Mouse (Mus musculus) liver, adult 2 months (tissue): ENCODE data around the gene Gdpd2. TPM values are rescaled to one million over a fixed set of nuclear protein-coding genes. Genes with fewer than 3 reads are reported as not detected.
A peak's percentile ranks its signal among the peaks of the same experiment; 100 is the strongest.

Experiments used
- DNase-seq: peaks from one replicate; pipeline ENCODE4 v3.0.0-alpha.2; 2011; ENCODE audit warnings: low read depth, low spot score; ENCODE audit errors: extremely low read depth
- H3K27ac ChIP-seq: fragments of 200-500 bp; replicated peaks from 2 replicates; pipeline ENCODE4 v1.5.1; 2012; ENCODE audit warnings: low read depth, mild to moderate bottlenecking, control low read depth, inconsistent platforms, low read length; ENCODE audit not compliant: insufficient read depth
- H3K27me3 ChIP-seq: fragments of 200-500 bp; 2 replicates; pipeline ENCODE4 v1.6.1; 2012; ENCODE audit warnings: mild to moderate bottlenecking, moderate library complexity, low read length, inconsistent platforms; ENCODE audit not compliant: control insufficient read depth, insufficient read depth
- H3K36me3 ChIP-seq: fragments of 200-500 bp; 2 replicates; pipeline ENCODE4 v1.6.1; 2012; ENCODE audit warnings: low read length, inconsistent platforms; ENCODE audit not compliant: control insufficient read depth, insufficient read depth
- H3K4me1 ChIP-seq: fragments of 200-500 bp; 2 replicates; pipeline ENCODE4 v1.6.1; 2011; ENCODE audit warnings: low read length; ENCODE audit not compliant: control insufficient read depth, insufficient read depth
- H3K4me3 ChIP-seq: fragments of 200-500 bp; 2 replicates; pipeline ENCODE4 v1.5.1; 2011; ENCODE audit warnings: low read depth, mild to moderate bottlenecking, control low read depth, low read length, moderate library complexity; ENCODE audit not compliant: insufficient read depth
- H3K79me2 ChIP-seq: fragments of 200-500 bp; 2 replicates; pipeline ENCODE4 v1.6.1; 2012; ENCODE audit warnings: inconsistent platforms, mild to moderate bottlenecking, low read length, moderate library complexity; ENCODE audit not compliant: control insufficient read depth, insufficient read depth
- H3K9ac ChIP-seq: fragments of 200-500 bp; 2 replicates; pipeline ENCODE4 v1.6.1; 2012; ENCODE audit warnings: low read depth, mild to moderate bottlenecking, control low read depth, inconsistent platforms, low read length
- CTCF ChIP-seq: fragments of 200-500 bp; IDR thresholded peaks from 2 replicates; pipeline ENCODE4 v1.5.1; 2011; ENCODE audit warnings: low read depth, low read length, control low read depth
- POLR2A ChIP-seq: fragments of 200-500 bp; IDR thresholded peaks from 2 replicates; pipeline ENCODE4 v1.6.1; 2011; ENCODE audit warnings: low read length, control low read depth; ENCODE audit not compliant: insufficient read depth; ENCODE audit errors: extremely low read depth
- WGBS: fragments of 180-500 bp; shearing (Covaris S2); methylation state at CpG from one replicate; pipeline ENCODE4 v1.1.7; 2018; 5-methylcytosine and 5-hydroxymethylcytosine counted together
- polyA plus RNA-seq: library from polyadenylated mRNA; depleted of rRNA; stranded (reverse); fragments of >200 nt; gene quantifications from 2 replicates; pipeline ENCODE4 v1.2.3, GENCODE M21; 2012
- total RNA-seq: library from RNA; depleted of rRNA; stranded (reverse); fragments of >200 nt; gene quantifications from 2 replicates; pipeline ENCODE4 v1.2.3, GENCODE M21; 2014

Gene Gdpd2
- total and polyA plus RNA-seq, 2 experiments, result not detected

GRCm38 (mm10) chrX:100716173-100716572 lies 13.5 kb upstream of the Gdpd2 start:
- no peak overlapping the region for H3K4me3 ChIP-seq

GRCm38 (mm10) chrX:100728947-100729346 lies 726 bp upstream of the Gdpd2 start:
- H3K4me3 ChIP-seq, result no peak overlapping the region
- H3K36me3 ChIP-seq, result no peaks in the 10 kb centered on the region
- H3K4me1 ChIP-seq, result no peaks in the 10 kb centered on the region
- H3K27ac ChIP-seq, result no peak overlapping the region
- no peak overlapping the region for H3K9ac ChIP-seq
- H3K27me3 ChIP-seq, result no peaks in the 10 kb centered on the region
- 38% methylated on average over 1 of the region's 1 CpGs for WGBS
- TF ChIP-seq CTCF (no peak), POLR2A (no peak)
- DNase-seq, result no peak
- H3K79me2 ChIP-seq, result no peaks in the 10 kb centered on the region

More at GRCm38 (mm10) chrX:100716173-100716572, 13.5 kb upstream of the Gdpd2 start:
- H3K27me3 ChIP-seq, result no peaks in the 10 kb centered on the region
- no peak overlapping the region for H3K9ac ChIP-seq
- no peaks in the 10 kb centered on the region for H3K79me2 ChIP-seq
- H3K4me1 ChIP-seq, result no peaks in the 10 kb centered on the region
- no peak for TF ChIP-seq POLR2A
- no peak for TF ChIP-seq CTCF
- H3K36me3 ChIP-seq, result no peaks in the 10 kb centered on the region
- 99% methylated on average over 6 of the region's 6 CpGs for WGBS
- DNase-seq, result no peak
- H3K27ac ChIP-seq, result no peak overlapping the region

GRCm38 (mm10) chrX:100730266-100730665 lies 593 bp downstream of the Gdpd2 start:
- Histone ChIP-seq H3K27ac (no peak overlapping the region), H3K27me3 (no peaks in the 10 kb centered on the region), H3K9ac (no peak overlapping the region), H3K4me1 (no peaks in the 10 kb centered on the region), H3K79me2 (no peaks in the 10 kb centered on the region), H3K4me3 (no peak overlapping the region), H3K36me3 (no peaks in the 10 kb centered on the region)
- TF ChIP-seq CTCF, result no peak
- no peak for TF ChIP-seq POLR2A
- no peak for DNase-seq
- 20% methylated on average over 8 of the region's 8 CpGs for WGBS

GRCm38 (mm10) chrX:100734359-100734758 lies 4.7 kb downstream of the Gdpd2 start:
- H3K4me3 ChIP-seq, result no peak overlapping the region
- H3K79me2 ChIP-seq, result no peaks in the 10 kb centered on the region
- no peaks in the 10 kb centered on the region for H3K36me3 ChIP-seq
- TF ChIP-seq CTCF (no peak), POLR2A (no peak)
- DNase-seq, result peak; percentile 4
- H3K27ac ChIP-seq, result no peak overlapping the region
- H3K27me3 ChIP-seq, result no peaks in the 10 kb centered on the region
- no peak overlapping the region for H3K9ac ChIP-seq
- H3K4me1 ChIP-seq, result no peaks in the 10 kb centered on the region
- 74% methylated on average over 7 of the region's 7 CpGs for WGBS

- no peaks in the 10 kb centered on the region for H3K36me3 ChIP-seq
- no peak overlapping the region for H3K4me3 ChIP-seq
- TF ChIP-seq CTCF (peak; percentile 71), POLR2A (no peak)
- no peak overlapping the region for H3K27ac ChIP-seq
- H3K4me1 ChIP-seq, result 0 out of 2 replicates have a peak, but pooled peaks cover 1% of the 10 kb centered on the region
- peak; percentile 8 for DNase-seq
- 9% methylated on average over 14 of the region's 14 CpGs for WGBS
- H3K27me3 ChIP-seq, result no peaks in the 10 kb centered on the region
- H3K9ac ChIP-seq, result no peak overlapping the region
- no peaks in the 10 kb centered on the region for H3K79me2 ChIP-seq
Observed at GRCm38 (mm10) chrX:100738918-100739317, 9.2 kb downstream of the Gdpd2 start.

GRCm38 (mm10) chrX:100739443-100739842 lies 9.8 kb downstream of the Gdpd2 start:
- 7% methylated on average over 10 of the region's 10 CpGs for WGBS
- Histone ChIP-seq H3K27ac (no peak overlapping the region), H3K4me1 (0 out of 2 replicates have a peak, but pooled peaks cover 1% of the 10 kb centered on the region), H3K79me2 (no peaks in the 10 kb centered on the region), H3K9ac (no peak overlapping the region), H3K36me3 (no peaks in the 10 kb centered on the region), H3K27me3 (no peaks in the 10 kb centered on the region), H3K4me3 (no peak overlapping the region)
- TF ChIP-seq CTCF (no peak), POLR2A (no peak)
- DNase-seq, result no peak
